Mouse (Mus musculus): Measurements from ENCODE around the gene Hnf1a.

The Hnf1a gene

DNA sequence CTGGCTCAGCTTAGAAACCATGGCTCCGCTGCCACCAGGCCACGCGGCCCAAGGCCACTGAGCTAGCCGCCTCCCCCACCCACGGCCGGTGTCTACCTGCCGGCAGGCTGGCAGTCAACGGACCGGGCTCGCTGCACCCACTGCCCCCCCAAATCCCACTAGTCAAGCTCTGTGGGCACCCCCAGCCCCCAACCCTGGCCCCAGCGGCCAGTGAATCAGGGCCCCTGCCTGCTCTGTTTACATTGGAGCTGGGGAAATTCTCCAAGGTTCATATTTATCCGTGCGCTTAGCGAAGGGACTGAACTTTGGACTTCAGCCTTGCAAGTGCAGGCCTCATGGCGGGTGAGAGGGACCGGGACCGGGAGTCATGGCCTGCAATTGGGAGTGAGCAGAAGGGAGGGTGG is at the start of gene Hnf1a:
Hnf1a (minus strand) TSS at position 271 of the 404 bp plus-strand sequence.
- DNase-seq = peak; percentile 75

DNA sequence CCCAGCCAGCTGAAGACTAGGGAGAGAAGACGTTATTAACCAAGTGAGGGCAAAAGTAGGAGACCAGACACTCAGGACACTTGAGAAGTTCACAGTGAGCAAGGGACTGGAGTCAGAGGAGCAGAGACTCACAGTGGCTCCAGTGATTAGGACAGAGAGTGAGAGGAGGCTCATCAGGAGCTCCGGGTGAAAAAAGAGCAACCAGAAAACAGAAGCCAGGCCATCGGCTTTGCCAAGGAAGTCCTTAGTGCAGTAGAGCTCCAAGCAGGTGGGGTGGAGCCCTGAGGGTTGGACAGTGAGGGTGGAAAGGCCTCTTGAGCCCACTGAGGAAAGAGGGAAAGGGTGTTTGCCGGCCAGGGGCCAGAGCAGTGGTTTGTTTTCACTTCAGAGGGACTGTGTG is 47.9 kb upstream of the Hnf1a start:
- DNase-seq = no peak

GRCm38 (mm10) chr5:115018270-115018669 is 47.4 kb upstream of the Hnf1a start:
- no peak for DNase-seq

- DNase-seq = no peak
These were observed 44.2 kb upstream of the Hnf1a start for GRCm38 (mm10) chr5:115015121-115015520.

GRCm38 (mm10) chr5:115014570-115014969 is 43.7 kb upstream of the Hnf1a start:
- peak; percentile 20 for DNase-seq

DNA sequence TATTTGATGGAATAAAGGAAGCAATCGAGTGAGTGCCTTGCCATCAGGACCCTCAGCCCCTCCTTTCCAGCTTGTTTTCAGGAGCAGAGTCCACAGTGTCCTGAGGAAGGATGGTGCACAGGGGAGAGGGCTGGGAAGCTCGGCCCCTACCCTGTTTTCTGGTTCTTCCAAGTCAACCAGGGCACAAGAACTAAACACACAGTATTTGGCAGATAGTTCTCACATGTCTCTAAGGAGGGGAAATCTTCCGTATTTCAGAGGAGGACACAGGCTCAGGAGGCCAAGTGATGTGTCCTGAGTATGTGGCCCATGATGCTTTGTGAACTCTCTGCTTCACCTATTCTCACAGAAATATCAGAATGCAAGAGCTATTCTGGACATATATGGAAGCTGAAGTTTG is 42.5 kb upstream of the Hnf1a start:
- DNase-seq = no peak

GRCm38 (mm10) chr5:115011519-115012261 is 40.8 kb upstream of the Hnf1a start:
- DNase-seq = peak; percentile 39

DNA sequence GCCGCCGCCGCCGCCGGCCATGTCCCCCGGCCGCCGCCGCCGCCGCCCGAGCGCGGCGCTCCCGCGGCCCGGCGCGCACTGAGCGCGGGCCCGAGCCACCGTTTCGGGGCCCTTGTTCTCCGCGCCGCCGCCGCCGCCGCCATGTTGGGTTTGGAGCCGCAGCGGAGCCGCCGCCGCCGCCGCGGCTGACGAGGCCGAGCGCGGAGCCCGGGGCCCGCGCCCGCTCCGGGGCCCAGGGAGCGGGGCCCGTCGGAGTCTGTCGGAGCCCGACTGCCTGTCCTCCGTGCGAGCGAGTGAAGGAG is 40.3 kb upstream of the Hnf1a start:
- DNase-seq = no peak

- peak; percentile 88 for DNase-seq
These were observed 39.8 kb upstream of the Hnf1a start, which contains the start of gene Sppl3 for GRCm38 (mm10) chr5:115010577-115011216. TSS of gene Sppl3 (plus strand) at chr5:115011137.

DNA sequence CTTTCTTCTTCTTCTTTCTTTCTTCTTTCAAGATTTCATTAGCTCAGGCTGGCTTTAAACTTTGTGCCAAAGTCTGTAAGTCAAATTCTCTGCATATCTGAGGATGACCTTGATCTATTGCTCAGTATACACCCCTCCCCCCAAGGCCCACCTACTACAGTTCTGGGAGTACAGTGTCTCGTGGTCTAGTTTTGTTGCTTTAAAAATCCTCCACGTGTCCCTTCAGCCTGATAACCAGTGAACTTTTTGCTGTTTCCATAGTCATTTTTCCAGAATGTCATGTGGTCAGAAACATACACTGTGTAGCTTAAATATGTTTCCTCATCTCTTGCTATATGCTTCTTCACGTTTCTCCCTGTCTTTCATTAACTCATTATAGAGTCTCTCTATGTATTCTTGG is 39.1 kb upstream of the Hnf1a start:
- DNase-seq = no peak

DNA sequence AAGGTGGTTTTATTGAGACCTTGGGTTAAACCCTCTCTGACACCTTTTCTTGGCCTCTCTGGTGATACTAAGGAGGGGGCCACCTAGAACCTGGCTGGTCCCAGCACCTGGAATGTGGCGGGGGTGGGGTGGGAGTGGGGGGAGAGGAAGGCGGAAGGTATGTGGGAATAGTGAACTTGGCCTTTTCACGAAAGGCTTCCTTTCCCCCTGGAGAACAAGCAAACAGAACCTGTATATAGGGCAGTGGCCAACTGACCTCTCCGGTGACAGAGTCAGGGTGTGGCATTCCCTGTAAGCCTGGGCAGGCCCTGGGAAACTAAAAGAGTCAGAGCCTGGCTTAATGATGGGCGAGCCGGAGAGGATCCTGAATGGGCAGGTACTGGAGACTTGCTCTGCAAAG is 38.2 kb upstream of the Hnf1a start:
- DNase-seq = no peak

- DNase-seq = no peak
These were observed 37.4 kb upstream of the Hnf1a start for GRCm38 (mm10) chr5:115008307-115008706.

GRCm38 (mm10) chr5:115007768-115008167 is 36.9 kb upstream of the Hnf1a start:
- DNase-seq = no peak

DNA sequence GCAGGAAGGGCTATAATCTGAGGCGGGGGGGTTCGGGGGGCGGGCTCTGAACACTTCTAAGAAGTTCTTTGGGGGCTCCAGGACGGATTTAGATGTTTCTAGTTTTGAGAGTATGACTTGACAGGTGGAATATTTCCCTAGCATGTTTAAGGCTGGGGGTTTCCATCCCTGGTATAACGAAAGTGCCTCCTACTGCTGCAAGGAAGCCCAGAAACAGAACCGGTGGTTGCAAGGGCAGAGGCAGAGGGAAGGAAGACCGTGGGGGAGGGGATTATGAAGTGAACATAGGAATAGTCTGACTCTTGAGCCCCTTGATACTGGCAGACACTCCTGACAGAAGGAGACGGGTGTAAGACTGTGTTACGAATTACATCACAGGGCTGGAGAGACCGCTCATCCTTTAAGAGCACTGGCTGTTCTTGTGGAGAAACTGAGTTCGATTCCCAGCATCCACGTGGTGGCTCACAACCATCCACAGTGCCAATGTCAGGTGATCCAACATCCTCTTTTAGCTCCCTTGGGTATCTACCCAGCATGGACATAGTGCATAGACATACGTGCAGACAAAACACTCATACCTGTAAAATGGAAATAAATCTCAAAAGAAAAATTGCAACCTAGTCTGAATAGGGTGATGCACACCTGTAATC is 32.5 kb upstream of the Hnf1a start:
- no peak for DNase-seq

GRCm38 (mm10) chr5:115002781-115003180 is 31.9 kb upstream of the Hnf1a start:
- DNase-seq = no peak

DNA sequence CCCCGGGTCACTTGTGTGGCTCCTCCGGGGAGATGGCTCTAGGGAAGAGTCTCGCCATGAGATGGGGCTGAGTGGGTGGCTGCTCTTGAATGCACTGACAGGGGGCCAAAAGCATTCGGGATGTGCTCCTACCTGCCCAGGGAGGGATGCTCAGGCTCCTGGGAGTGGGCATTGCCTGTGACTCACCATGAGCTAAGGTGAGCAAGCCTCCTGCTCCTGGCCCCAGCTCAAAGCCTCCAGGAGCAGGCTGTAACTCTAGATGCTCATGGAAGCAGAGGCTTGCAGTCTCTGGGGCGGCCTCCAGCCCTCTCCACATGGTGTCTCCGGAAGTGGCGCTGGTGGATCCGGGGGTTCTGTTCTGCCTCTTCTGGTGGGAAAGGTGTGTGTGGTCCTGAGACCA is 30.6 kb upstream of the Hnf1a start:
- DNase-seq = no peak

DNA sequence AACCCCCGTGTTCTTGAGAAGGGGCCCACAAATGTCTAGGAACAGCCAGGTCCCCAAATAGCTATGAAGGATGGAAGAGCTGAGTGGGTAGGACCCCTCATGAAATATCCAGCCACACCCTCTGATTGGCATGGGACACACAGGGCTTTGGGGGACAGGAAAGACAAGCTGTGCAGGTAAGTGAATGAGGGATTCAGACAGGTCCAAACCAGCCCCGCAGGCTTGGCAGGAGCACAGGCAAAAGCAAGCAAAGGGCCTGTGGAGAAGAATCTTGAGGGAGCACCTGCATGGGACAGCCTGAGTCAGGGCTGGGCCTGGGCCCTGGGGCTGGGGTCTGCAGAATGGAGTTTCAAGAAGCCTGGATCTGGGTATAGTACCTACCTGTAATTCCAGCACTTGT is 29.6 kb upstream of the Hnf1a start:
- no peak for DNase-seq

DNA sequence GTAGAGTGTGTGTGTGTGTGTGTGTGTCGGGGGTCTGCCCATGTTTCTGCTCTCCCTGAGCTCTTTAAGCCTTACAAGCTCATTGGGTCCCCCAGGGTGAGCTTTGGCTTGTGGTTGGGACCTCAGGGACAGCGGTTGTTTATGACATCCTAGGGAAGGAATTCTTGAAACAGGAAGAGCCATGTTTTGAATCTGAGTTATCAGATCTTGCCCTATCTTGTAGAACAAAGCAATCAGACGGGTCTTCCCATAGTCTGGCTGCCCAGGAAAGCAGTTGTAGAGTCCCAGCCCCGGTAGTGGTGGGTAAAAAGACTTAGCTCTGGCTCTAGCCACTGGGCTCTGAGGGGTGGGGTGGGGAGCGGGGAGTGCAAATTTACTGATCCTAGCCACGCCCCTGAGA is 26.4 kb upstream of the Hnf1a start:
- no peak for DNase-seq

DNA sequence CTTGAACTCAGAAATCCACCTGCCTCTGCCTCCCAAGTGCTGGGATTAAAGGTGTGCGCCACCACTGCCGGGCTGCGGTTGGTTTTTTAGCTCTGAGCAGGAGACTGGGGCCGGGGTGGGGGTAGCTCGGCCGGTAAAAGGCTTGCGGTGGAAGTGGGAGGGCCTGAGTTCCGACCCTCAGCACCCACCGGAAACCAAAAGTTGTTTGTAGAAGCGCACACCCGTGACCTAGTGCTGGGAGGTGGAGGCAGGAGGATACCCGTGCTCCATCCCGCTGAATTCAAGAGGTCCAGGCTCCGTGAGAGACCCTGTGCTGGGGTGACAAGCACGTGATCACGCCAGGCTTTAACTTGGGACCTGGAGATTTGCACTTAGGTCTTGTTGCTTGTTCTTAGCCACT is 25.6 kb upstream of the Hnf1a start:
- DNase-seq = no peak

GRCm38 (mm10) chr5:114985074-114985473 is 14.2 kb upstream of the Hnf1a start:
- no peak for DNase-seq

DNA sequence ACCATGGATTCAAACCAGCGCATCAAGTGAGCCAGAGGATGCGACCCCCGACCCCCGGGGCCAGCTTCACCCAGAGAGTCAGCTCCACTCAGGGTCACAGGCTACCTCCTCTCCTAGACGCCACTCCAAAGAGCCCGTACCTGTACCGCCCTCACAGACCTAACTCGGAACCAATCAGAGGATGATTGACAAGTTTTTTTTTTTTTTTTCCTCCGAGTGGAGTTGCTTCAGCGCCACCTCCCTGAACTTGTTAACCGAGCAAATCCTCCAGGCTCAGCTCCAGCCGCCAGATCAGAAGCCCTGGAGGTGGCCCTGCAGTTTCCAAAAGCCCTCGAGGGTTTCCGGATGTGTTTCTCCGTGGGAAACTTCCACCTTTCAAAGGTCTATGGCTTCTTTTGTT is 11.1 kb upstream of the Hnf1a start:
- no peak for DNase-seq

- DNase-seq = no peak
These were observed 9.3 kb upstream of the Hnf1a start for GRCm38 (mm10) chr5:114980122-114980748.

GRCm38 (mm10) chr5:114979250-114980121 is 8.6 kb upstream of the Hnf1a start:
- peak; percentile 52 for DNase-seq

Measured in kidney, adult 11 months (tissue).